Mouse (Mus musculus) megakaryocyte, embryonic 14.5 days (primary cell): ENCODE data around the gene Pcsk6.

Source experiments
- FLI1 ChIP-seq: IDR thresholded peaks from 2 replicates; pipeline ENCODE4 v1.6.1; 2012; ENCODE audit warnings: low read length, inconsistent platforms, mixed read lengths
- GATA1 ChIP-seq: IDR thresholded peaks from 3 replicates; pipeline ENCODE4 v1.6.1; 2012; ENCODE audit warnings: mixed read lengths, low read length, inconsistent platforms, borderline replicate concordance

DNA sequence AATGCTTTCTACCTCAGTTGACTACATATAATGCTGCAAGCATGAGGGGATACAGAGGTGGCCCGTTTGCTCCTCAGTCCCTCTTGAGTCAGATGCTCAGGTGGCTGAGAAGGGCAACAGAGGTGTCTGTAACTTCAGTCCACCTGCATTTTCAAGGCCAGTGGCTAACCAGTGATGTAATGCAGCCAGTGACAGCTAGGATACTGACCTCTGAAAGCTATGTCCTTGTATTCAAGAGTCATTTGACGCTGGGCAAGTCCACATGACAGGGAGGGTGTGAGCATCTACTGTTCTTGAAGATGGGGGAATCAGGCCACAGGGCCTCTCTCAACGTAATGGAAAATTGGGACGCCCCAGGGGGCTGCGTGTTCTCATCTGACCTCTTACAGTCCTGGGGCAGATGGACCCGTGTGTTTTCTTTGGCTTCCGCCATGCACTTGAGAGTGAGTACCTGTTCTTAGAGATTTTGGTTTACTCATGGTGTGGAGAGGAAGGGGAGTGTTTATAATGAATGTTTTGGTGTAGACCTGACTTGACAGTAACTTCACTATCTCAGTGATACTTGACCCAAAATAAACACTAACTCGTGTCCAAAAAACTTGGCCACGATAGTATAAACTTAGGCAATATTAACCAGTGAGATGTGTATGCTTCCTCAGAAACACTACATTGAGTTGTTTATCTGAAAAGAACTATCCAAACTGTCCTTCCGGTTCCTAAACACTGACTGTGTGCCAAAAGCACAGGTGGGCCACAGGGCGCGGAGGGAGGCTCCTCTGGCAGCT, 48.0 kb downstream of the Pcsk6 start:
- TF ChIP-seq GATA1 (no peak), FLI1 (no peak)
